Mouse (Mus musculus) embryonic facial prominence, embryonic 14.5 days (tissue): Measurements from ENCODE around the gene Il4. TPM values are rescaled to one million over a fixed set of nuclear protein-coding genes. Genes with fewer than 3 reads are reported as not detected.
A peak's percentile ranks its signal among the peaks of the same experiment; 100 is the strongest.

Source experiments
- ATAC-seq: fragments of 200-750 bp; cut with Nextera tagmentation; 2 replicates; pipeline ENCODE4 v1.8.0; 2017; ENCODE audit warnings: low read depth, moderate number of reproducible peaks, moderate TSS enrichment
- DNase-seq: peaks from one replicate; pipeline ENCODE4 v3.0.0-alpha.2; 2015; ENCODE audit warnings: low spot score
- H3K27ac ChIP-seq: fragments of 300-500 bp; sonication (generic); replicated peaks from 2 replicates; pipeline ENCODE4 v1.5.1; 2014; ENCODE audit warnings: low read depth, mild to moderate bottlenecking, low read length, moderate library complexity
- H3K27me3 ChIP-seq: fragments of 300-500 bp; sonication (generic); replicated peaks from 2 replicates; pipeline ENCODE4 v1.6.1; 2014; ENCODE audit warnings: low read length; ENCODE audit not compliant: control insufficient read depth, insufficient read depth
- H3K36me3 ChIP-seq: fragments of 300-500 bp; sonication (generic); 2 replicates; pipeline ENCODE4 v1.6.1; 2014; ENCODE audit warnings: low read length, mixed read lengths; ENCODE audit not compliant: control insufficient read depth, insufficient read depth
- H3K4me1 ChIP-seq: fragments of 300-500 bp; sonication (generic); 2 replicates; pipeline ENCODE4 v1.6.1; 2014; ENCODE audit warnings: antibody characterized with exemption, low read length; ENCODE audit not compliant: control insufficient read depth, insufficient read depth
- H3K4me2 ChIP-seq: fragments of 300-500 bp; sonication (generic); 2 replicates; pipeline ENCODE4 v1.6.1; 2014; ENCODE audit warnings: low read depth, mild to moderate bottlenecking, low read length, moderate library complexity, mixed read lengths
- H3K4me3 ChIP-seq: fragments of 300-500 bp; sonication (generic); 2 replicates; pipeline ENCODE4 v1.5.1; 2014; ENCODE audit warnings: low read depth, mild to moderate bottlenecking, low read length
- H3K9ac ChIP-seq: fragments of 300-500 bp; sonication (generic); 2 replicates; pipeline ENCODE4 v1.6.1; 2014; ENCODE audit warnings: low read depth, mild to moderate bottlenecking, low read length, moderate library complexity, mixed read lengths
- H3K9me3 ChIP-seq: fragments of 300-500 bp; sonication (generic); 2 replicates; pipeline ENCODE4 v1.6.1; 2016; ENCODE audit warnings: low read length; ENCODE audit not compliant: control insufficient read depth
- WGBS: fragments of 180-500 bp; shearing (Covaris S2); extraction: QIAGEN DNeasy Blood & Tissue Kit; methylation state at CpG from one replicate; pipeline ENCODE4 v1.1.7; 2014; 5-methylcytosine and 5-hydroxymethylcytosine counted together
- polyA plus RNA-seq: library from polyadenylated mRNA; unstranded; fragments of >200 nt; fragmentation: Nextera tagmentation; extraction: Ambion mirVana; gene quantifications from 2 replicates; pipeline ENCODE4 v1.2.1, GENCODE M21; 2014

Gene Il4
- polyA plus RNA-seq, 1 experiment from 2014 or later = 4.3 TPM

DNA sequence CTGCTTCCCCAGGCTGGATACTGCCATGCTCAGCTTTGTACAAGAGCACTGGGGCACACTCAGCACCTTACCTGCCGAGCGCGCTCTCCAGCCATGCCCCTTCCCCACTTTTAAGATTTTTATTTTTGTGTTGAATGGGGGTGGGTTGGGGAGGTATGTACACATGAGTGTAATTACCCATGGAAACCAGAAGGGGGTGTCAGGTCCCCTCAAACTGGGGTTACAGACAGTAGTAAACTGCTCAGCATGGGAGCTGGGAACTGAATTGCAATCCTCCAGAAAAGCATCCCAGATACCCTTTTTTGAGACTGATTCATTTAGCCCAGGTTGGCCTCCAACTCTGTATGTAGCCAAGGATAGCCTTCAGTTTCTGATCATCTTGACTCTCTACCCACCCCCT lies 13.5 kb downstream of the Il4 start:
- no peak overlapping the region for H3K9ac ChIP-seq
- no peak overlapping the region for H3K4me3 ChIP-seq
- 0 out of 2 replicates have a peak, but pooled peaks cover 9% of the 10 kb centered on the region for H3K4me1 ChIP-seq
- no peak for DNase-seq
- H3K9me3 ChIP-seq = no peaks in the 10 kb centered on the region
- peaks cover 17% of the 10 kb centered on the region for H3K36me3 ChIP-seq
- 93% methylated on average over 3 of the region's 3 CpGs for WGBS
- no peak overlapping the region for H3K27ac ChIP-seq
- ATAC-seq = no peak
- H3K27me3 ChIP-seq = no peaks in the 10 kb centered on the region
- no peak overlapping the region for H3K4me2 ChIP-seq

DNA sequence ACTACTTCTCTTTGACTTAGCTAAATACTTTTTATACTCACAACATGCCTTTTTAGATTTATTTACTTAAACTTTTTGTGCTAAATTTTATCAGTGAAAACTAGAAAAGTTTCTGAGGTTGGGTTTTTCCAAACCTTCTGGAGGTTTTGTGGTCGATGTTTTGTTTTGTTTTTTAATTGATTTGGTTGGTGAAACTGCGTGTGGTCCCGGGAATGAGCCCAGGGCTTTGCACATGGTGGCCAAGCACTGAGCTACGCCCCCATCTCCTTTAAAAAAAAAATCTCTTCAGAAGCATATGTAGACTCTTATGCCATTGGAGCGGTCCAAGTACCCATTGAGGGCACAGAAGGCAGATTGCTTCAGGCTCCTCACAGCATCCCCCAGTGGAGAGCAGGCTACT lies 27.4 kb downstream of the Il4 start:
- Histone ChIP-seq H3K36me3 (peaks cover 82% of the 10 kb centered on the region), H3K27me3 (no peaks in the 10 kb centered on the region), H3K4me1 (no peaks in the 10 kb centered on the region), H3K9me3 (no peaks in the 10 kb centered on the region), H3K4me2 (no peak overlapping the region), H3K9ac (no peak overlapping the region), H3K27ac (no peak overlapping the region), H3K4me3 (no peak overlapping the region)
- WGBS = 87% methylated on average over 5 of the region's 5 CpGs
- DNase-seq (no peak), ATAC-seq (no peak)

DNA sequence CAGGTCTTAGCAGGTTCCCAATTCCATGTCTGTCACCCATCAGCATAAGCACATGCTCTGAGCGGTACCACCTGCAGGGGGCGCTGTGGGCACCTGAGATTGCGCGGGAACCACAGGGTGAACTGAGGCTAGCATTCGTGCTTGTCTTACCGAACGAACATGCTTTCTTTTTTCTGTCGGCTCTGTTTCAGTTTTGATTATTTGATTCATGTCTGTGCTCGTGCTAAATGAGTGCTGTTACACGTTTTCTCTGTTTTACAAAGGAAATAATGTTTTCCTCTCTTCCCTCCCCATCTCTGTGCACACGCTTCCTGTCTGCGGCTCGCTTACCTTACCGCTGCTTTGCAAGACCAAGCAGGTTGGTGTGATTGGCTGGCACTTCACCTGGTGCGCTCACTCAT lies 28.1 kb downstream of the Il4 start:
- no peak overlapping the region for H3K9ac ChIP-seq
- H3K36me3 ChIP-seq = peaks cover 83% of the 10 kb centered on the region
- ATAC-seq = no peak
- no peaks in the 10 kb centered on the region for H3K9me3 ChIP-seq
- no peaks in the 10 kb centered on the region for H3K4me1 ChIP-seq
- peak; percentile 25 for DNase-seq
- no peak overlapping the region for H3K27ac ChIP-seq
- no peak overlapping the region for H3K4me2 ChIP-seq
- H3K27me3 ChIP-seq = no peaks in the 10 kb centered on the region
- H3K4me3 ChIP-seq = no peak overlapping the region
- 38% methylated on average over 15 of the region's 15 CpGs for WGBS

DNA sequence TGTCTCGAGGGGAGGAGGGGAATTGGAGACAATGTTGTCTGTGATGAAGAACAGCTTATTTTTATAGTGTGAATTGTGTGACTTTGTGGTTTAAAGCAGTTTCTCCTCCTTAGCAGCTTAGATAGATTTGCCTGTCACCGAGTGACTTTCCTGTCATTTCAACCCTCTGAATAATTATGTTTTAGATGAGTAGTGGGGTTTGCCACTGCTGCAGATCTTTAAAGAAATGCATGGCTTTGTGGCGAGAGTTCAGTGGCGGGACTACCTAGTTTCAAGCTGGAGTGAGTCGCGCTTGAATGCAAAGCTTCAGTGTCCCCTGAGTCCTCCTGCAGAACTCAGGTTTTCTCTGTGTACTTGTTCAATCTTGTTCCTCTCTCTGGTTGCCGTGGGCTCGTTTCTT lies 30.2 kb downstream of the Il4 start:
- ATAC-seq = no peak
- DNase-seq = no peak
- Histone ChIP-seq H3K9ac (no peak overlapping the region), H3K9me3 (no peaks in the 10 kb centered on the region), H3K4me2 (no peak overlapping the region), H3K36me3 (peaks cover 82% of the 10 kb centered on the region), H3K27me3 (no peaks in the 10 kb centered on the region), H3K4me3 (no peak overlapping the region), H3K4me1 (no peaks in the 10 kb centered on the region), H3K27ac (no peak overlapping the region)
- WGBS = 70% methylated on average over 8 of the region's 8 CpGs

DNA sequence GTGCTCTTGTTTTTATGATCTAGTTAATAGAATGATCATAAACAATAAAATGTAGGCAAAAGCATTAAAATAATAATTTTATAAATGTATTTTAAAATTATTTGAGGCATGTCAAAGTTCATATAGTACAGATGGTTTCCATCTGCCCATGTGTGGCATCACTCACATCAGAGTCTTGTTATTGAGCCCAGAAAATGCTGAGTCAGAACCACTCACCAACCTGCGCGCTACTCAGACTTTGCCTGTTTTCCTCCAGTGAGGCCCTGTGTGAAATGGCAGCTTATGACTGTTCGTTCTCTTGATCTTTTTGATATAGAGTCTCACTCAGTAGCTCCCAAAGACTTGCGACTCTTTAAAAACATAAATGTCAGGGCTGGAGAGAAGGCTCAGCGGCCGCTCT lies 33.0 kb downstream of the Il4 start:
- Histone ChIP-seq H3K36me3 (peaks cover 70% of the 10 kb centered on the region), H3K4me1 (no peaks in the 10 kb centered on the region), H3K27me3 (no peaks in the 10 kb centered on the region), H3K4me3 (no peak overlapping the region), H3K4me2 (no peak overlapping the region), H3K9me3 (no peaks in the 10 kb centered on the region), H3K27ac (no peak overlapping the region), H3K9ac (no peak overlapping the region)
- no peak for ATAC-seq
- DNase-seq = no peak
- 96% methylated on average over 6 of the region's 6 CpGs for WGBS

DNA sequence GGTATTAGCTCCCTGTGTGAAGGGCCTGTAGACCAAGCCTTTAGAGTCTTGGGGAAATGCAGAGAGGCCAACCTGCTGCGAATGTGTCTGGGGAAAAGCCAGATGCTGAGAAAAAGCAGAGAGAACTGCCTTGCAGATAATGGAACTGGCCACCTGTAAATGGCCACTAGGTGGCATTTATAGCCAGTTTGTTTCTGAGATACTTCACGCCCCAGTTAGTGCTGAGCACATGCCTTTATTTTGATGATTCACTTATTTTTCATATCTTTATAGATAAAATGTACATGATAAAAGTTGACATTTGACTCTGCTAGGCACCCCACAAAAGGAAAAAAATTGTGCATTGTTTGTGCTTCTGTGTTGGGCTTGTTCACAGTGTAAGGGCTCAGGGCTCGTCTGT lies 33.6 kb downstream of the Il4 start:
- H3K4me1 ChIP-seq = no peaks in the 10 kb centered on the region
- DNase-seq = peak; percentile 60
- no peak for ATAC-seq
- H3K27ac ChIP-seq = no peak overlapping the region
- H3K4me3 ChIP-seq = no peak overlapping the region
- H3K9ac ChIP-seq = no peak overlapping the region
- H3K36me3 ChIP-seq = peaks cover 73% of the 10 kb centered on the region
- no peaks in the 10 kb centered on the region for H3K9me3 ChIP-seq
- H3K4me2 ChIP-seq = no peak overlapping the region
- no peaks in the 10 kb centered on the region for H3K27me3 ChIP-seq
- 53% methylated on average over 3 of the region's 3 CpGs for WGBS

DNA sequence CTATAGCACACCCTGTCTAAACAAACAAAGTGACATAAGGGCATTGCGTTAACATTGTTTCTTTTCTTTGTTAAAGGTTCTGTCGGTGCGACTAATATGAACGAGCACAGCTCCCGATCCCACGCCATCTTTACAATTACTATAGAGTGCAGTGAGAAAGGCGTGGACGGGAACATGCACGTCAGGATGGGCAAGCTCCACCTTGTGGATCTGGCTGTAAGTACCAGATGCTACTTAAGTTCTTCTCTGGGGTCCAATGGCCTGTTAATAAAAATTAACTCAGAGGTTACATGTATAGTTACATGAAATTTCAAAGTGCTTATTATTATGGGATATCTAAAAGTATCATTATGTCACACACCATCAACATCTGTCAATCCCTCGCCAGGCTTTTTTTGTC lies 35.3 kb downstream of the Il4 start:
- Histone ChIP-seq H3K27ac (no peak overlapping the region), H3K4me3 (no peak overlapping the region), H3K9me3 (no peaks in the 10 kb centered on the region), H3K9ac (no peak overlapping the region), H3K27me3 (no peaks in the 10 kb centered on the region), H3K36me3 (peaks cover 76% of the 10 kb centered on the region), H3K4me1 (no peaks in the 10 kb centered on the region), H3K4me2 (no peak overlapping the region)
- DNase-seq = no peak
- 77% methylated on average over 10 of the region's 10 CpGs for WGBS
- no peak for ATAC-seq

DNA sequence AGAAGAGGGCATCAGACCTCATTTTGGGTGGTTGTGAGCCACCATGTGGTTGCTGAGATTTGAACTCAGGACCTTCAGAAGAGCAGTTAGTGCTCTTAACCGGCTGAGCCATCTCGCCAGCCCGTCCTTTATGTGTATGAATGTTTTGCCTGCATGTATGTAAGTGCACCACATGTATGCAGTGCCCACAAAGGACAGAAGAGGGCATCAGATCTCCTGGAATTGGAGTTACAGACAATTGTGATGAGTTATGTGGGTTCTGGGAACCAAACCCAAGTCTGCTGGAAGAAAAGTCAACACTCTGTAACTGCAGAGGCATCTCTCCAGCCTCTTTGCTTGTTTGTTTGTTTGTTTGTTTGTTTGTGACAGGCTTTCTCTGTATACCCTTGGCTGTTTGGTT lies 37.9 kb downstream of the Il4 start:
- Histone ChIP-seq H3K9me3 (no peaks in the 10 kb centered on the region), H3K36me3 (peaks cover 70% of the 10 kb centered on the region), H3K4me2 (no peak overlapping the region), H3K9ac (no peak overlapping the region), H3K27me3 (no peaks in the 10 kb centered on the region), H3K4me1 (no peaks in the 10 kb centered on the region), H3K27ac (no peak overlapping the region), H3K4me3 (no peak overlapping the region)
- ATAC-seq (no peak), DNase-seq (no peak)
- 98% methylated on average over 3 of the region's 3 CpGs for WGBS

DNA sequence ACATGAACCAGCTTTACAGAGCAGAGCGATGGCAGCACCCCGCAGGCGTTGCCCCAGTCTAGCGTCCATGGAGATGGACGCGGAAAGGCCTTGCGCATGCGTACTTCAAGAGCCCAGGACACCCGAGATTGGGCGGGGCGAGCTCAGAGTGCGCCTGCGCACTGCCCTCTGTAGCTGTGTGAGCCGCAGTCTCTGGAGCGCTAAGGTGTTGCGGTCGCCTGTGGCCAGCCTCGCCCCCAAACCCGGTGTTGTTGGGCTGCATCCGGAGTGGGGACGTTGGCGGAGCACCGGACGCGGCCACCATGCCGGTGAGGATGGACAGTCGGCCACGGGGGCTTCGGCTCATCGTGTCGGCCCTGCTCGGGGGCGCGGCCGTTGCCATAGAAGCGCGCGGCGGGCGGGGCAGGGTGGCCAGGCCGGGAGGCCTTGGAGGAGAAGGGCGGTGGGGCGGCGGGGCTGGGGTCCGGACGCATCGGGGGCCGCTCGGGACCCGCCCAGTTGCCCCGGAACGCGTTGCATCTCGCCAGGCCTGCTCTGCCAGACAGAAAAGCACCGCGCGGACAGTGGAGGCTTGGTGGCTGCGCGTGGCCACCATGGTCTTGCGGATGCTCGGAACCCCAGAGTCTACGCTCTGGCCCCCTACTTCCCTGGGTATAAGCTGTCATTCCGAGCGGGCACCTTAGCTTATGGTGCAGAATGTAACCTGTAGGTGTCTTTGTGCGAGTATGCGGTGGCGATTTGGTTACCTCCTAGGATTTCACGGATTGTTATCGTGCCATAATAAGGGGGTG lies 51.0 kb downstream of the Il4 start, which contains the start of gene Kif3a:
TSS of gene Kif3a (plus strand) at position 156 of the 791 bp plus-strand sequence.
- Histone ChIP-seq H3K36me3 (peaks cover 16% of the 10 kb centered on the region; the same call in 1 of the 2 replicates), H3K9ac (peak within 1 kb of the TSS; percentile 82), H3K9me3 (0 out of 2 replicates have a peak, but pooled peaks cover 7% of the 10 kb centered on the region), H3K4me2 (peak within 1 kb of the TSS; percentile 77), H3K4me3 (peak within 1 kb of the TSS; percentile 95), H3K27ac (peak within 1 kb of the TSS; percentile 72), H3K4me1 (peaks cover 10% of the 10 kb centered on the region), H3K27me3 (no peaks in the 10 kb centered on the region)
- peak; percentile 97 for DNase-seq
- 1% methylated on average over 28 of the region's 69 CpGs for WGBS
- ATAC-seq = peak; percentile 99
